Mouse (Mus musculus): ENCODE data around the gene Ccna2. TPM values are rescaled to one million over a fixed set of nuclear protein-coding genes. Genes with fewer than 3 reads are reported as not detected.
"Not testable (repeated sequence)": the region's sequence is repeated elsewhere in the genome, so short reads cannot be mapped to it uniquely, and the experiment has no call there.

The Ccna2 gene
- 156 and 165 TPM in 2 replicates for polyA plus RNA-seq (2015; fragmentation: Nextera tagmentation; extraction: Ambion mirVana)

- Histone ChIP-seq H3K4me3 (peak within 1 kb of the TSS; percentile 71), H3K9ac (peak within 1 kb of the TSS; percentile 88), H3K4me2 (replicated peaks) (peak within 1 kb of the TSS; percentile 94), H3K27ac (peak within 1 kb of the TSS; percentile 82), H3K27me3 (no peaks in the 10 kb centered on the region), H3K4me1 (peaks cover 21% of the 10 kb centered on the region), H3K9me3 (no peaks in the 10 kb centered on the region), H3K36me3 (peaks cover 32% of the 10 kb centered on the region)
- WGBS = under 1% methylated on average over 60 of the region's 60 CpGs
- ATAC-seq (ENCODE audit: low FRiP score, low read depth) = peak; percentile 100
Measured at GRCm38 (mm10) chr3:36571827-36572378, at the start of gene Ccna2. TSS of gene Ccna2 (minus strand) at chr3:36572150.

- 73% methylated on average over 7 of the region's 7 CpGs for WGBS
Measured at GRCm38 (mm10) chr3:36618181-36618580, 46.2 kb upstream of the Ccna2 start.

GRCm38 (mm10) chr3:36613908-36614255, 41.9 kb upstream of the Ccna2 start:
- peaks cover 9% of the 10 kb centered on the region; the same call in 1 of the 2 replicates for H3K4me1 ChIP-seq
- ATAC-seq (ENCODE audit: low FRiP score, low read depth) = no peak

More at GRCm38 (mm10) chr3:36618181-36618580, 46.2 kb upstream of the Ccna2 start:
- Histone ChIP-seq H3K27ac (no peak overlapping the region), H3K4me3 (no peak overlapping the region), H3K27me3 (no peaks in the 10 kb centered on the region), H3K36me3 (no peaks in the 10 kb centered on the region), H3K4me1 (peaks cover 3% of the 10 kb centered on the region; the same call in 1 of the 2 replicates), H3K9ac (no peak overlapping the region), H3K4me2 (replicated peaks) (no peak overlapping the region), H3K9me3 (no peaks in the 10 kb centered on the region)
- no peak for ATAC-seq (ENCODE audit: low FRiP score, low read depth)

GRCm38 (mm10) chr3:36613202-36613907, 41.4 kb upstream of the Ccna2 start, which contains the start of gene Bbs7:
TSS of gene Bbs7 (minus strand) at chr3:36613477.
- no peak within 1 kb of the TSS for H3K27ac ChIP-seq
- 3% methylated on average over 38 of the region's 38 CpGs for WGBS
- ATAC-seq (ENCODE audit: low FRiP score, low read depth) = peak; percentile 100
- H3K4me2 ChIP-seq (replicated peaks) = peak within 1 kb of the TSS; percentile 69
- H3K9ac ChIP-seq = peak within 1 kb of the TSS; percentile 73
- no peaks in the 10 kb centered on the region for H3K36me3 ChIP-seq
- peak within 1 kb of the TSS; percentile 55 for H3K4me3 ChIP-seq
- no peaks in the 10 kb centered on the region for H3K9me3 ChIP-seq
- H3K27me3 ChIP-seq = no peaks in the 10 kb centered on the region
- H3K4me1 ChIP-seq = peaks cover 9% of the 10 kb centered on the region; the same call in 1 of the 2 replicates

More at GRCm38 (mm10) chr3:36613908-36614255, 41.9 kb upstream of the Ccna2 start:
- H3K27ac ChIP-seq = no peak overlapping the region
- H3K4me2 ChIP-seq (replicated peaks) = peak overlapping the region; percentile 69
- H3K36me3 ChIP-seq = no peaks in the 10 kb centered on the region
- H3K27me3 ChIP-seq = no peaks in the 10 kb centered on the region
- H3K9ac ChIP-seq = no peak overlapping the region
- H3K9me3 ChIP-seq = no peaks in the 10 kb centered on the region
- H3K4me3 ChIP-seq = no peak overlapping the region
- 71% methylated on average over 4 of the region's 5 CpGs for WGBS

- Histone ChIP-seq H3K4me3 (peak overlapping the region; percentile 55), H3K4me1 (peaks cover 9% of the 10 kb centered on the region; the same call in 1 of the 2 replicates), H3K9ac (peak overlapping the region; percentile 73), H3K4me2 (replicated peaks) (peak overlapping the region; percentile 69), H3K27ac (no peak overlapping the region), H3K9me3 (no peaks in the 10 kb centered on the region), H3K27me3 (no peaks in the 10 kb centered on the region), H3K36me3 (no peaks in the 10 kb centered on the region)
- peak; percentile 28; the same call in 1 of the 2 replicates for ATAC-seq (ENCODE audit: low FRiP score, low read depth)
- 4% methylated on average over 6 of the region's 6 CpGs for WGBS
Measured at GRCm38 (mm10) chr3:36612687-36613086, 40.7 kb upstream of the Ccna2 start.

- Histone ChIP-seq H3K9ac (no peak overlapping the region), H3K27me3 (no peaks in the 10 kb centered on the region), H3K4me3 (no peak overlapping the region), H3K4me1 (no peaks in the 10 kb centered on the region), H3K9me3 (no peaks in the 10 kb centered on the region), H3K36me3 (peaks cover 3% of the 10 kb centered on the region; the same call in 1 of the 2 replicates), H3K4me2 (replicated peaks) (no peak overlapping the region), H3K27ac (no peak overlapping the region)
- 84% methylated on average over 7 of the region's 7 CpGs for WGBS
- ATAC-seq (ENCODE audit: low FRiP score, low read depth) = no peak
Measured at GRCm38 (mm10) chr3:36605894-36606783, 34.2 kb upstream of the Ccna2 start.

- not testable (repeated sequence) for H3K4me2 ChIP-seq (replicated peaks); H3K9ac ChIP-seq; H3K27me3 ChIP-seq; H3K9me3 ChIP-seq; ATAC-seq (ENCODE audit: low FRiP score, low read depth); H3K36me3 ChIP-seq; H3K4me3 ChIP-seq; H3K4me1 ChIP-seq; H3K27ac ChIP-seq
- 88% methylated on average over 9 of the region's 9 CpGs for WGBS
Measured at GRCm38 (mm10) chr3:36599773-36600172, 27.8 kb upstream of the Ccna2 start.

- H3K4me2 ChIP-seq (replicated peaks) = no peak overlapping the region
Measured at GRCm38 (mm10) chr3:36598811-36599210, 26.9 kb upstream of the Ccna2 start.

GRCm38 (mm10) chr3:36571361-36571826, 556 bp downstream of the Ccna2 start:
- H3K4me3 ChIP-seq = peak overlapping the region; percentile 71
- no peaks in the 10 kb centered on the region for H3K27me3 ChIP-seq
- H3K36me3 ChIP-seq = peaks cover 37% of the 10 kb centered on the region
- peak overlapping the region; percentile 72 for H3K27ac ChIP-seq
- peak; percentile 26 for ATAC-seq (ENCODE audit: low FRiP score, low read depth)
- H3K9me3 ChIP-seq = no peaks in the 10 kb centered on the region
- peak overlapping the region; percentile 94 for H3K4me2 ChIP-seq (replicated peaks)
- peaks cover 21% of the 10 kb centered on the region for H3K4me1 ChIP-seq
- H3K9ac ChIP-seq = peak overlapping the region; percentile 88
- WGBS = under 1% methylated on average over 46 of the region's 46 CpGs

More at GRCm38 (mm10) chr3:36598811-36599210, 26.9 kb upstream of the Ccna2 start:
- peaks cover 9% of the 10 kb centered on the region; the same call in 1 of the 2 replicates for H3K36me3 ChIP-seq
- H3K27ac ChIP-seq = no peak overlapping the region
- H3K4me1 ChIP-seq = peaks cover 2% of the 10 kb centered on the region; the same call in 1 of the 2 replicates
- H3K9me3 ChIP-seq = no peaks in the 10 kb centered on the region
- WGBS = 68% methylated on average over 3 of the region's 3 CpGs
- no peaks in the 10 kb centered on the region for H3K27me3 ChIP-seq
- H3K4me3 ChIP-seq = no peak overlapping the region
- H3K9ac ChIP-seq = no peak overlapping the region
- ATAC-seq (ENCODE audit: low FRiP score, low read depth) = no peak

- Histone ChIP-seq H3K9ac (peak overlapping the region; percentile 48), H3K4me3 (peak overlapping the region; percentile 71), H3K27me3 (no peaks in the 10 kb centered on the region), H3K4me2 (replicated peaks) (peak overlapping the region; percentile 94), H3K9me3 (no peaks in the 10 kb centered on the region), H3K4me1 (peaks cover 21% of the 10 kb centered on the region), H3K36me3 (peaks cover 50% of the 10 kb centered on the region), H3K27ac (no peak overlapping the region)
- 85% methylated on average over 5 of the region's 5 CpGs for WGBS
- ATAC-seq (ENCODE audit: low FRiP score, low read depth) = no peak
Measured at GRCm38 (mm10) chr3:36569836-36570235, 2.1 kb downstream of the Ccna2 start.

GRCm38 (mm10) chr3:36563666-36564065, 8.3 kb downstream of the Ccna2 start:
- Histone ChIP-seq H3K4me3 (no peak overlapping the region), H3K27ac (no peak overlapping the region), H3K9ac (no peak overlapping the region), H3K4me2 (replicated peaks) (no peak overlapping the region), H3K4me1 (no peaks in the 10 kb centered on the region), H3K9me3 (no peaks in the 10 kb centered on the region), H3K27me3 (no peaks in the 10 kb centered on the region), H3K36me3 (peaks cover 83% of the 10 kb centered on the region)
- 93% methylated on average over 3 of the region's 3 CpGs for WGBS
- no peak for ATAC-seq (ENCODE audit: low FRiP score, low read depth)
